Mouse (Mus musculus): ENCODE results near the gene Ddx54.

DNA sequence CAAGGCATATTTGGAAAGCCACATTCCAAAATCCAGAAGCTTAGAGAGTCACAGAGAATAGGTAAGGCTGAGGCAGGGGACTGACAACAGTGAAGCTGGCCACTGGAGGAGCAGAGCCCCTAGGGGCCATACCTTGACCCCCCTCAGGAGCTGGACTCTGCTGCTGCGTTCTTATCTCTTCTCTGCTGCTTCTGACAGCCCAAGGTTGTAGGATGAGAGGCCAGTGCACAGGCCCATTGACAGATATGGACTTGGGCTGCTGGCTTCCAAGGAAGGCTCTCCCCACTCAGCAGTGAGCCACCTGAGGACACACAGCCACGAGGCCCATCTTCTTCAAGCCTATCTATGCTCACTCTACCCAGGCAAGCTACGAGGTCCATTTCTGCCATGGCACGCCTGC lies 43.6 kb upstream of the Ddx54 start:
- TF ChIP-seq CTCF (IDR thresholded peaks at IDR 0.05; ENCODE audit: extremely low read depth, insufficient read depth, insufficient read length, insufficient replicate concordance), result no peak
- TF ChIP-seq POLR2A (IDR thresholded peaks at IDR 0.05; ENCODE audit: low read depth, low read length), result no peak
